Mouse (Mus musculus) erythroblast, embryonic 14.5 days (primary cell): ENCODE measurements at regions not wholly inside any gene's neighbourhood (a gene's known extent, or its start where the extent isn't known, plus 50 kb on each side); places are given as distances from the start of the nearest gene placed in this dataset.
"Not testable (repeated sequence)": the region's sequence is repeated elsewhere in the genome, so short reads cannot be mapped to it uniquely, and the experiment has no call there.

ENCODE experiments used
- H3K27me3 ChIP-seq: 2 replicates; pipeline ENCODE4 v1.6.1; 2012; ENCODE audit warnings: inconsistent platforms; ENCODE audit not compliant: control insufficient read depth
- H3K36me3 ChIP-seq: 2 replicates; pipeline ENCODE4 v1.6.1; 2012; ENCODE audit warnings: mild to moderate bottlenecking, inconsistent platforms; ENCODE audit not compliant: control insufficient read depth
- H3K4me1 ChIP-seq: 2 replicates; pipeline ENCODE4 v1.6.1; 2012; ENCODE audit warnings: inconsistent platforms; ENCODE audit not compliant: control insufficient read depth
- H3K4me3 ChIP-seq: replicated peaks from 2 replicates; pipeline ENCODE3; 2012; ENCODE audit warnings: moderate library complexity, mild to moderate bottlenecking, inconsistent platforms
- H3K9me3 ChIP-seq: 2 replicates; pipeline ENCODE4 v1.6.1; 2012; ENCODE audit warnings: low read length, inconsistent platforms, mixed read lengths; ENCODE audit not compliant: control insufficient read depth
- GATA1 ChIP-seq: IDR thresholded peaks from 2 replicates; pipeline ENCODE4 v1.6.1; 2012; ENCODE audit warnings: low read length, inconsistent platforms, mixed read lengths
- TAL1 ChIP-seq: IDR thresholded peaks from 3 replicates; pipeline ENCODE4 v1.6.1; 2012; ENCODE audit warnings: low read length, inconsistent platforms, mixed read lengths

DNA sequence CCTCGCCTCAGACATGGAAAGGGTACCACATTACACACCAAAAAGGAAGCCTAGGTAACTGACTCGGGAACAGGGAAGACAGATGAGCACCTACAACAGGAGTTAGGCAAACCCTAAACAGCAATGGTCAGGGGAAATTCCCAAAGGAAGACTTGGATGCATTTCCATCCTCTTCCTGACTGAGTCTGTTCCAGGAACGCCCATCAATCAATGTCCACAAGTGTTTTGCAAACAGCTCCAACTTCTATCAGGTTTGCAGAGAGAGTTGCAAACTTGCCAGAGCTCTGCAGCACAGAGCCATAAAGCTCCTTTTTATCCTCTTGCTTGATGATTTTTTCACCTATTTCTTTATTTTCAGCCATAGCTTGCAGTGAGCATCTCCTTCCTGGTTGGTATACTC lies 464.9 kb upstream of the Jmjd1c start:
- H3K9me3 ChIP-seq, result peaks cover 49% of the 10 kb centered on the region
- no peak overlapping the region for H3K4me3 ChIP-seq
- H3K27me3 ChIP-seq, result no peaks in the 10 kb centered on the region
- no peaks in the 10 kb centered on the region for H3K36me3 ChIP-seq
- H3K4me1 ChIP-seq, result no peaks in the 10 kb centered on the region
- TF ChIP-seq GATA1 (no peak), TAL1 (no peak)

DNA sequence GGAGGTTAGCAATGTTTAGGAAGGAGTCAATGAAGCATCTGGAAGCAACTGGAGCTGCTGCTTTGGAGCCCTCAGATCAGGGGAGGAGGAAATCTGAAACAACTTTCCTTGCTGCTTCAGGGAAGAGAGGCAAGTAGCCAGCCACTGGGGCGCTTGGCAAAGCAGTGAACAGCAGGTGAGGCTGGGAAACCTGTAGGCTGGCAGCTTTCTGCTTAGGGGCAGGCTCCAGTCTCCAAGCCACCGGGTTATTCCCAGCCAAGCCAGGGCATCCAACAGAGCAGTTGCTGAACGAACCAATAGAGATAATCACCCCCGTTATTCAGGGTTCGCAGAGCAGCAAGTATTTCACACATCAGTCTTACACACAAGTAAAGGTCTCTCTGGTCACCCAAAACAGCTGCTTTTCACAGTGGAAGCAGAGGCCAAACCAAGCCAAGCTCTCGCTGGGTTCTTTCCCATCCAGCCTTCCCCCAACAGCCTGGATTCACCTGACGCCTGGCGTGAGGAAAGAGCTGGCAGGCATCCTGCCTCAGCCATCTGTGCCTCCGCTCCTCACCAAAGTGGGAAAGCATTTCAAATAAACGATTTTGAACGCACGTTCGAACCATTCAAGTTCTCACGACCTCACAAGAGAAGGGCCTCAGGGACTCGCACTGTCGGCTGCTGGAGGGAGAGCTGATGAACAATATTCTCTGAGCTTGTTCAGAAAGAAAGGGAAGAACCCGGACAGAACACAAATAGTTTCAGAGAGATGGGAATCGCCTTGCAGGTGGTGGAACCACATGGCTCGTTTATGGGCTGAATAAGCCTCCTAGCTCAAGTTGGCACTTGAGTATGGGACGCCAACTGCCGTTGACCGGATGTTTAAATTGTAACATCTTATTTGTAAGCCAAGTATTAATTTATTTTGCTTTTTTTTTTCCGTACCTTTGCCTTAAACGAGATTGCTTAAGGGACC lies 454.8 kb upstream of the Jmjd1c start:
- Histone ChIP-seq H3K4me3 (no peak overlapping the region), H3K27me3 (no peaks in the 10 kb centered on the region), H3K9me3 (peaks cover 46% of the 10 kb centered on the region), H3K36me3 (no peaks in the 10 kb centered on the region), H3K4me1 (no peaks in the 10 kb centered on the region)
- no peak for TF ChIP-seq TAL1
- no peak for TF ChIP-seq GATA1

DNA sequence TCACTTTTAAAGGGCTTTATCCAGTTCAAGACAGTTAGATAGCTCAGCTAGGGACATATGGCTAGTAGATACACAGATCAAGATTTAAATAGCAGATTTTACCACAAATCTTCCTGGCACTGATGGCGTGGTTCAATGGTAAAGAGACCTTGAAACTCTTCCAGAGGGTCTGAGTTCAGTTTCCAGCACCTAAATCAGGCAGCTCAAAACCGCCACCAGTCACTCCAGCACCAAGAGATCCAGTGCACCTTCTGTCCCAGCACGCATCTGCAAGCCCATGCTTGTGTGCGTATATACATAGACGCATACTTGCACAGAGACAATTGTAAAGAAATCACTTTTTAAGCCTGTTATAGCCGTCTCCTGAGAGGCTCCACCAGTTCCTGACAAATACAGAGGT lies 454.0 kb upstream of the Jmjd1c start:
- no peak overlapping the region for H3K4me3 ChIP-seq
- no peaks in the 10 kb centered on the region for H3K4me1 ChIP-seq
- TF ChIP-seq GATA1 (no peak), TAL1 (no peak)
- H3K36me3 ChIP-seq, result no peaks in the 10 kb centered on the region
- peaks cover 46% of the 10 kb centered on the region for H3K9me3 ChIP-seq
- H3K27me3 ChIP-seq, result no peaks in the 10 kb centered on the region

DNA sequence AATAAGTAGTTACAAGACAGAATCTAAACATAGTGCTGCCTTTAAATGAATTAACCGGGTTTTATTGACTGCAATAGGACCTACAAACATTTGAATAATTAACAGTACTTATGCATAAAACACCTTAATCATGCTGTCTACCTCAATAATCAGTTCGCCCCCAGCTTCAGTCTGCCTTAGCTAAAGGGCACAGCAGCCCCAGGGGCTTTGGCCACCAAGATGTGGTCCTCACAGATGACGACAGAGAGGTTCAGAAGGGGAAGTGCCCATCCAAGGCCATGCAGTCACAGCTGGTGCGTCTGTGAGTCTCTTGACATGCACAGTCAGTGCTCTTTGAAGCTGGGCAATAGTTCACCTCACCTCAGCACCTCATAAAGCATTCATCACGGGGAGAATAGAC lies 452.8 kb upstream of the Jmjd1c start:
- no peak for TF ChIP-seq GATA1
- H3K9me3 ChIP-seq, result peaks cover 42% of the 10 kb centered on the region
- no peaks in the 10 kb centered on the region for H3K4me1 ChIP-seq
- H3K4me3 ChIP-seq, result no peak overlapping the region
- H3K27me3 ChIP-seq, result no peaks in the 10 kb centered on the region
- no peaks in the 10 kb centered on the region for H3K36me3 ChIP-seq

DNA sequence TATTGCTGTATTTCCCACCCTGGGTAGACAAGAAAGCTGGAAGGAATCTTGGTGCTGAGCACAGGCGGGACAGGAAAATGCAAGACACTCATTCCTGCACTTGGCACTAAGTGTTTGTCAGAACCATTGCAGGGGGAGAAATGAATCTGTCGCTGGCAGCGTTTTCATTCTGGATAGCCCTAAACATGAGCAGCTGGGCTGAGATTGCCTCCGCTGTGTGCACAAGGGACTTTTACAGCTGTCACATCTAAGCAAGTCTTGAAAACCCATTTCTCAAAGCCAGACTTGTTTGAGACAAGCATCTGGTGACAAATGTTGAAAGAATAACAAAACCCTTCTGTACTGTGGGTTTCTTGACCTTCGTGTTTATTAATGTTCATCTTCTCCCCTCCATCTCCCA lies 438.4 kb upstream of the Jmjd1c start:
- Histone ChIP-seq H3K27me3 (no peaks in the 10 kb centered on the region), H3K4me1 (no peaks in the 10 kb centered on the region), H3K4me3 (no peak overlapping the region), H3K36me3 (no peaks in the 10 kb centered on the region), H3K9me3 (peaks cover 48% of the 10 kb centered on the region)
- TF ChIP-seq TAL1 (no peak), GATA1 (no peak)

DNA sequence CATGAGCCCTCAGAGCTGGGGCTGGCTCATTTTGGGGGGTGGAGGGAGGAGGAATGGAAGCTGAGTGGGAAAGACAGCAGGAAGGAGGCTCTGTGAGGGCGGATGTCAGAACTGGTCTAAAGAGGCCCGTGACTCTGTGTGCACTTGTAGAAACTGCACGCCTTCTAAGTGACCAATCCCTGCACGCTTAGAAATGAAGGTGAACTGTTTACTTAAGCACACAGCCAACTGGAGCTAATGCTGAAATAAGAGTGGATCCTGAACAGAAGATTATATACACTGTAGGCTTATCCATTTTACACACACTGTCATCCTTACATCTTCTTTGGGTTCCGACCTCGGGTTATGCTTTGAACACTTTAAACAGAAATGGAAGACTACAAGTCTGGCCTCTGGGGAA lies 412.8 kb upstream of the Jmjd1c start:
- H3K27me3 ChIP-seq, result no peaks in the 10 kb centered on the region
- H3K4me3 ChIP-seq, result no peak overlapping the region
- H3K36me3 ChIP-seq, result no peaks in the 10 kb centered on the region
- peaks cover 60% of the 10 kb centered on the region for H3K9me3 ChIP-seq
- no peaks in the 10 kb centered on the region for H3K4me1 ChIP-seq
- TF ChIP-seq TAL1 (no peak), GATA1 (no peak)

DNA sequence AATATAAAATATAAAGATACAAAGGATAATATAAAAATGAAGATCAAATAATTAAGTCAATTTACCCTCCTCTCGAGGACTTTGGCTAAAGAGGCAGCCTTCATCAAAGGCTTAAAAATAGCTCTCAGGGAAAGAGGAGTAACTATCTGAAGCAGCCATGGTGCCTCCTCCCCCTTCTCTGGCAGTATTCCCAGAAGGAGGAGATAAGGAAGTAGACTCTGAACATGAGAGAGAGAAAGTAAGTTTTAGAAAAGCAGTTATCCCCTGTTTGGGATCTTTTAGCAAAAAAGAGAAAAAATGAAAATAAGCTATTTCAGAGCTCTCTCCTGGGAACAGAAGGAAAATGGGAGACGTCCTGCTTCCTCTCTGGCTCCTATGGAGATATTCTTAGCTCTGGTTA lies 406.7 kb upstream of the Jmjd1c start:
- H3K36me3 ChIP-seq, H3K27me3 ChIP-seq, H3K4me3 ChIP-seq, H3K4me1 ChIP-seq: not testable (repeated sequence)
- peaks cover 64% of the 10 kb centered on the region for H3K9me3 ChIP-seq

DNA sequence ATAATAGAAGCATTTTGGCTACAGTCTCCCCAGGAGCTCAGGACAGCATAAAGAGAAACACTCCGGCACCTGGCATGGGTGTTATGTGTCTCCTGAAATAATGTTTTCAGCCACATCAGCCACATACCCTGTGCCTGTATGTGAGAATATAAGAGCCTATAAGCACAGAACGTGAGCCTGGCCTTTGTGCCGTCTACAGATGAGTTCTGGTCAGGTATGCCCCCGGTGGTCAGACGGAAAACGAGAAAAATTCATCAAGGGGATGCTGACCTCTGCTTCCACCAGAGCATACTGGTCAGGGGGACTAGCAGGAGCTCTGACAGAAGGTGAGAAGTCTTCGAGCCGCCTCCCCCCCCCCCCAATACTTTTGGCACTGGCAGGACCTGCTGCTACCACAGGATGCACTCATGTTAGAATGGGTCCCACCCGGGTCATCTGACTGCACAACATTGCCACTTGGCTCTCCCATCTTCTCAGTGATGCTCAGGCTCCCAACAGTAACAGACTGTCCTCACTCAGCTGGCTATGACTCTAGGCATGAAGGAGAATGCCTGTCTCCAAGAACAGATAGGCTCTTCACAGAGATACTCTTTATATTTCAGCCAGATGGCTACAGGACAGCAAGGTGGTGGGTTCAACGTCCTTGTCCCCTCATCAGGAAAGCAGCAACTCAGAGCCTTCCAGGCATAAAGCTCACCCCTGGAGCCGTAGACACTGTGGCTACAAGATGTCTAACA lies 401.2 kb upstream of the Jmjd1c start:
- H3K9me3 ChIP-seq, result peaks cover 64% of the 10 kb centered on the region
- no peaks in the 10 kb centered on the region for H3K36me3 ChIP-seq
- H3K27me3 ChIP-seq, result no peaks in the 10 kb centered on the region
- TF ChIP-seq GATA1 (no peak), TAL1 (no peak)
- H3K4me3 ChIP-seq, result no peak overlapping the region
- H3K4me1 ChIP-seq, result no peaks in the 10 kb centered on the region

DNA sequence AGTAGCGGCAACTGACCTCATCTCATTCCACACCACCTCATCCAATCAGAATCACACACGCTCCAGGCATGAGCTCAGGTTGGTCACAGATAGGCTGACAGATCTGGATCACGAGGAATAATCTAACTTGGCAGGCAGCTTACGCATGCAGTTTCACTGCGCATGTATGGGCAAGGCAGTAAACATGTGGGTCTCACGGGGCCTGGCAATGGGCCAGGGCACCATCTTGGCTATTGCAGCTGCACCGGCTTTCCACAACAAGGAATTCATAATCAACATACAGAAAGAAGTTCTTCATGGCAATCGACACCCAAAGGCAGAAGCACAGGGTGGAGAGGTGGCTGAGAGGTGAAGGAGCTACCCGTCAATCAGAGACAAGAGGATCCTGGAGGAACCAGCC lies 381.0 kb upstream of the Jmjd1c start:
- peaks cover 70% of the 10 kb centered on the region for H3K9me3 ChIP-seq
- H3K4me3 ChIP-seq, H3K4me1 ChIP-seq, H3K27me3 ChIP-seq, H3K36me3 ChIP-seq: not testable (repeated sequence)
